Mouse (Mus musculus): ENCODE results near the gene Gm10197.
"Not testable (repeated sequence)": the region's sequence is repeated elsewhere in the genome, so short reads cannot be mapped to it uniquely, and the experiment has no call there.

The Gm10197 gene

GRCm38 (mm10) chr19:53371666-53372065 lies at the start of gene Gm10197:
TSS of gene Gm10197 (minus strand) at chr19:53371766.
- DNase-seq (ENCODE audit: low spot score in 2 of 2), result no peak

- peak; percentile 38 to 64 for DNase-seq (ENCODE audit: low spot score in 2 of 2)
Observed at GRCm38 (mm10) chr19:53420924-53421582, 49.5 kb upstream of the Gm10197 start.

DNA sequence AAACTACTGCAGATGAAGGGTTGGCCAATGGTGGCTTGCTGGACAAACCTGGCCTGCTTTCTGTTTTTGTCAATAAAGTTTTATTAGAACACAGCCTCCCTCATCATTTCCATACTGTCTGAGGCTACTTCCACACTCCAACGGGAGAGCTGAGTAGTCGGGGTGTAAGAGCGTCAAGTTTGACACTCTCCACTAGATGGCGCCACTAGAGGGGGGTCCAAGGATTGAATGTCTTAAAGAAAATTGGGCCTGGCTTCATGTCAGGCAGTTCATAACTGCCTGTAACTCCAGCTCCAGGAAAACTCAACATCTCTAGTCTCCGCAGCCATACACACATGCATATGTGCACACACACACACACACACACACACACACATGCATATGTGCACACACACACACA lies 48.3 kb upstream of the Gm10197 start:
- no peak for DNase-seq (ENCODE audit: low spot score in 2 of 2)

- no peak for DNase-seq (ENCODE audit: low spot score in 2 of 2)
Observed at GRCm38 (mm10) chr19:53415198-53415597, 43.6 kb upstream of the Gm10197 start.

- no peak for DNase-seq (ENCODE audit: low spot score in 2 of 2)
Observed at GRCm38 (mm10) chr19:53414650-53415049, 43.1 kb upstream of the Gm10197 start.

DNA sequence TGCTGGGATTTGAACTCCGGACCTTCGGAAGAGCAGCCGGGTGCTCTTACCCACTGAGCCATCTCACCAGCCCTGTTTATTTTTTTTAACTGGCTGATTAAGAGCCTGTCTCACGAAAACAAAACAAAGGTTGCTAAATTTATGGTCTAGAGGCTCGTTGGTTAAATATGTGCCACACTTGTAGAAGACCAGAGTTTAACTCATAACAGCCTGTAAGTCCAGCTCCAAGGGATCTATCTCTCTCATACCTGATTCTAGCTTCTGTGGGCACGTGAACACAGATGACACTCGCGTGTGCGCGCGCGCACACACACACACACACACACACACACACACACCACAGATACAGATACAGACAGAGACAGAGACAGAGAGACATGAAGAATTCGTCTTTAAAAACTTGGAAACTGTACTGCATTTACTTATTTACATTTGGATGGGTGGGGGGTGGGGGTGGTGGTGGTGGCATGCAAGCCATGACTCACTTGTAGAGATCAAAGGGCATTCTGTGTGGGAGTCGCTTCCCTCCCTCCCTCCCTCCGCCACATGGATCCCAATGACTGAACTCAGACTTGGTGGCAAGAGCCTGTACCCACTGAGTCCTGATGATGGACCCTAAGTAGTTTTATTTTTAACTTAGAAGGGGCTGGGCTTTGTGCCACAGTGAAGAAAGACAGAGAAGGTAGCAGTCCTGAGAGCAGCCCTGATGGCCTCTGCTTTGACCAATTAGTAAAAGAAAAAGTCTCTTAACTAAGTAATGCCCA lies 42.2 kb upstream of the Gm10197 start:
- no peak for DNase-seq (ENCODE audit: low spot score in 2 of 2)

- no peak for DNase-seq (ENCODE audit: low spot score in 2 of 2)
Observed at GRCm38 (mm10) chr19:53412149-53412848, 40.7 kb upstream of the Gm10197 start.

- no peak for DNase-seq (ENCODE audit: low spot score in 2 of 2)
Observed at GRCm38 (mm10) chr19:53409663-53410307, 38.2 kb upstream of the Gm10197 start.

DNA sequence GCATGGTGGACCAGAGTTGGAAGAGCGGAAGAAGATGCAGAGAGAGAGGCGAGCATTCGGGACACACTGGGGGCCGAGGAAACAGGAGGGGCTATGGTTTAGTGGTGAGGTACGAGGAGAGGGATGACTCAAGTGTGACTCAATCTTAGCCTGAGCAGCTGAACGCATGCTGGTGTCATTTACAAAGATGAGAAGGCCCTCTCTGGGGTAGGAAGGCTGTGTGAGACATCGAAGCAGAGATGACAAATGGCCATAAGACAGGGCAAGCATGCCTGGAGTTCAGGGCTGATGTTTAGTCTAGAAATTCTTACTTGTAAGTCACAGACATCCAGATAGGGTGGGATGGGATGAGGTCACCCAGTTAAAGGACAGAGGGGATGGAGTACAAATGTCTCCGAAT lies 36.8 kb upstream of the Gm10197 start:
- no peak for DNase-seq (ENCODE audit: low spot score in 2 of 2)

GRCm38 (mm10) chr19:53407350-53407749 lies 35.8 kb upstream of the Gm10197 start:
- no peak for DNase-seq (ENCODE audit: low spot score in 2 of 2)

GRCm38 (mm10) chr19:53405810-53406209 lies 34.2 kb upstream of the Gm10197 start:
- DNase-seq (ENCODE audit: low spot score in 2 of 2), result no peak

DNA sequence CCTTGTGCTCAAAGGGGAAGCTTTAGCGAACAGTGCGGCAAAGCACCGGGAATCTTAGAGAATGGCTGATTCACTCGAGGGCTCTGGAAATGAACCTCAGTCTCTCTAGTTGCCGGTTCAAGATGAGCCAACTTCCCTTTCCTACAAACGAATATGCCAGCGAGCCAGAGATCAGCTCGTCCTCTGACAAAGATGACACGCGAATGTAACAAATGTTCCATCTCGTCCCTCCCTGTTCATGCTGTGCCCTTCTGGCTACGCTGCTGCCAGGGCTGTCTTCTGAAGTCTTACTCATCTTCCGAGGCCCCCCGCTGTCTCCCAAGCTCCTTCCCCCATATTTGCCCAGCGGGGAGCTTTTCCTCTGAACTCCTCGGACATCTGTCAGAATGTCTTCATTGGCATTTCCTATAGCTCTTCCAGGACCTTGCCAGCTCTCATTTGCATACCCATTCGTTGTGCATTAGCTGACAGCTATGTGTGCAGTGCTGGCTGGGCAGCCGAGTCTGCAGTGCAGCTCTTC lies 33.3 kb upstream of the Gm10197 start:
- DNase-seq (ENCODE audit: low spot score in 2 of 2), result no peak

GRCm38 (mm10) chr19:53404219-53404836 lies 32.8 kb upstream of the Gm10197 start:
- DNase-seq (ENCODE audit: low spot score in 2 of 2), result no peak

DNA sequence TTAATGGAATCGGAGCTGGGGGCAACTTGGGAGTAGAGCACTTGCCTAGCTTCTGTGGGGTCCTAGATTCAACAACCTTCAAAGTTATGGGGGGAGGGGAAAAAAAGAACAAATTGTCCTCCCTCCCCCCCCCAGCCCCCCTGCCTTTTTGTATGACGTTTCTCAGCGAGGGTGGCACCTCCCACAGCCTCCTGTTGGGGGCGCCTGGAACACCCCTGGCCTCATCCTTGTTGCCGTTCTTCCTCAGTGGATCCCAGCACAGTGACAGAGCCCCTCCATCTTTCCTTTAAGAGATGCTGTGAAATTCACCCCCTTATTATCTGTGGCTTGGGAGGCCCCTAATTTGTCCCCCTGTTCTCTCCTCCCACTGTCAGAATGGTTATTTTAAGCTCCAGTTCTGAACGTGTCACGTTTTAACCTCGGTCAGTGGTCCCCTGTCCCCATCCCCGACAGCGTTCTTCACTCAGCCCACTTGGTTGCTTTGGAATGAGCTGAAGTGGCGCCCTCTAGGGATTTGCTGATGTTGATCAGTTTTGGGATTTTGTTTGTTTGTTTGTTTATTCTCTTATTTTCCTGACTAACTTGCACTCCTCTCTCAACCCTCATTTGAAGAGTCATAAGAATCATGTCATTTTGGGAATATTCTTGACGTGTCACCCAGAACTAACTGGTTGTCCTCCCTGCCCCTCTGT lies 31.3 kb upstream of the Gm10197 start:
- DNase-seq (ENCODE audit: low spot score in 2 of 2), result no peak

- no peak for DNase-seq (ENCODE audit: low spot score in 2 of 2)
Observed at GRCm38 (mm10) chr19:53400332-53401110, 29.0 kb upstream of the Gm10197 start.

- DNase-seq (ENCODE audit: low spot score in 2 of 2), result no peak
Observed at GRCm38 (mm10) chr19:53399213-53399612, 27.6 kb upstream of the Gm10197 start.

DNA sequence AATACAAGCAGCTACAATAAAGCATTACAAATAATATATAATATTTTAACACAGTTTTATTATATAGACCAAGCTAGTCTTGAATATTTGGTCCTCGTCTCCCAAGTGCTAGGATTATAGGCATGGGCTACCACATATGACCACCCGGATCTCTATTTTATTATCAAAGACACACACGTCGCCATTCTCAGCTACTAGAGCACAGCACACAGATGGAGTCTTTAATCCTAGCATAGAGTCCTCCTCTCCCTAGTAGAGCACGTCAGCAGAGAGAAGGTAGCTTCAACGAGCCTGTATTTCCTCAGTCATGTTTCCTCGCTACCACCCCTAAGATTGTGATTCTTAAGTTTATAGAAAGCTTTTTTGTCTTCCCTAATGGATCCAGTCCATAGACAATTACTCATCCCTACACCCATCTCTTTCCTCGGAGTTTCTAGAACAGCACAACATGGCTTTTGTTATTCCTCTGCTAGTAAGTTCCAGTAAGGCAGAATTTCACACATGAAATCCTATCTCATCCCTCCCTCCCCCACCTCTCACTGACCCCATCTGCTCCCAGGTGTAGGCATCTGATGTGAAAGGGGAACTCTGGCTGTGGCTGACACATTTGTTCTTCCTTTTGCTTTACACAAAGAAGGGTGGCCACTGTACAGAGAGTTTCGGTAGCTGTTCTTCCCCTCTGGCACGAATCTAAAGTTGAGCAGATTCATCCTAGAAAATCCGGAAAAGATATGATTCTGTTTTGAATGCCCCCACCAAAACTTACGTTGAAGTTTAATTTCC lies 26.1 kb upstream of the Gm10197 start:
- DNase-seq (ENCODE audit: low spot score in 2 of 2), result no peak

DNA sequence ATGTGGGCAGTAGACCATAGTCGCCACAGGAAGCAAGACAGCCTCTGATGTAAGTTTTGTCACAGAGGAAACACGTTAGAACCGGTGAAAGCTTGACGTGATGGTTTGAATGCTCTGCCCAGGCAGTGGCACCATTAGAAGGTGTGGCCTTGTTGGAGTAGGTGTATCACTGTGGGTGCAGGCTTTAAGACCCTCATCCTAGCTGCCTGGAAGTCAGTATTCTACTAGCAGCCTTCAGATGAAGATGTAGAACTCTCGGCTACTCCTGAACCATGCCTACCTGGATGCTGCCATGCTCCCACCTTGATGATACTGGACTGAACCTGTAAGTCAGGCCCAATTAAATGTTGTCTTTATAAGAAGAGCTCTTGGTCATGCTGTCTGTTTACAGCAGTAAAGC lies 24.2 kb upstream of the Gm10197 start:
- not testable (repeated sequence) for DNase-seq (ENCODE audit: low spot score in 2 of 2)

GRCm38 (mm10) chr19:53394956-53395355 lies 23.4 kb upstream of the Gm10197 start:
- not testable (repeated sequence) for DNase-seq (ENCODE audit: low spot score in 2 of 2)

All from frontal cortex, postnatal 14 days (tissue).